Mouse (Mus musculus) urinary bladder, adult 18-20 months (tissue): ENCODE results near the gene Fezf2.

ENCODE experiments used
- DNase-seq, 2 experiments: peaks; one replicate each; pipeline ENCODE4 v3.0.0; 2022; ENCODE audit warnings: low spot score in 2 of 2, mixed read lengths in 2 of 2

Gene Fezf2

GRCm38 (mm10) chr14:12342458-12343131 is 5.4 kb downstream of the Fezf2 start:
- no peak for DNase-seq

GRCm38 (mm10) chr14:12341789-12342457 is 6.1 kb downstream of the Fezf2 start:
- DNase-seq: no peak

- DNase-seq: no peak
Observed at GRCm38 (mm10) chr14:12341075-12341788, 6.8 kb downstream of the Fezf2 start.

GRCm38 (mm10) chr14:12340238-12341074 is 7.5 kb downstream of the Fezf2 start:
- DNase-seq: no peak

- no peak for DNase-seq
Observed at GRCm38 (mm10) chr14:12338811-12339565, 9.0 kb downstream of the Fezf2 start.

GRCm38 (mm10) chr14:12337998-12338809 is 9.8 kb downstream of the Fezf2 start:
- no peak for DNase-seq

- no peak for DNase-seq
Observed at GRCm38 (mm10) chr14:12337421-12337997, 10.5 kb downstream of the Fezf2 start.

- DNase-seq: no peak
Observed at GRCm38 (mm10) chr14:12334925-12335324, 13.1 kb downstream of the Fezf2 start.

GRCm38 (mm10) chr14:12333622-12334021 is 14.4 kb downstream of the Fezf2 start:
- no peak for DNase-seq

- no peak for DNase-seq
Observed at GRCm38 (mm10) chr14:12303106-12303505, 44.9 kb downstream of the Fezf2 start.

- no peak for DNase-seq
Observed at GRCm38 (mm10) chr14:12300677-12301076, 47.3 kb downstream of the Fezf2 start.

GRCm38 (mm10) chr14:12300275-12300674 is 47.7 kb downstream of the Fezf2 start:
- DNase-seq: no peak

GRCm38 (mm10) chr14:12299654-12300053 is 48.3 kb downstream of the Fezf2 start:
- DNase-seq: no peak

- no peak for DNase-seq
Observed at GRCm38 (mm10) chr14:12299171-12299570, 48.8 kb downstream of the Fezf2 start.

- no peak for DNase-seq
Observed at GRCm38 (mm10) chr14:12296391-12296790, 51.6 kb downstream of the Fezf2 start.
